Mouse (Mus musculus) heart, embryonic 11.5 days (tissue): ENCODE data around the gene Twist1. TPM values are rescaled to one million over a fixed set of nuclear protein-coding genes. Genes with fewer than 3 reads are reported as not detected.

Source experiments
- ATAC-seq: fragments of 200-750 bp; cut with Nextera tagmentation; replicated peaks from 2 replicates; pipeline ENCODE4 v1.8.0; 2017; ENCODE audit warnings: moderate library complexity; ENCODE audit not compliant: insufficient number of reproducible peaks, low FRiP score, low TSS enrichment
- H3K27ac ChIP-seq: fragments of 300-500 bp; sonication (generic); 2 replicates; pipeline ENCODE4 v1.5.1; 2014; ENCODE audit warnings: mild to moderate bottlenecking, low read depth, low read length
- H3K27me3 ChIP-seq: fragments of 300-500 bp; sonication (generic); 2 replicates; pipeline ENCODE4 v1.6.1; 2014; ENCODE audit warnings: mild to moderate bottlenecking, low read length, mixed read lengths; ENCODE audit not compliant: control insufficient read depth, insufficient read depth
- H3K36me3 ChIP-seq: fragments of 300-500 bp; sonication (generic); 2 replicates; pipeline ENCODE4 v1.6.1; 2014; ENCODE audit warnings: mild to moderate bottlenecking, low read length, moderate library complexity, mixed read lengths; ENCODE audit not compliant: control insufficient read depth, insufficient read depth
- H3K4me1 ChIP-seq: fragments of 300-500 bp; sonication (generic); 2 replicates; pipeline ENCODE4 v1.6.1; 2014; ENCODE audit warnings: low read length; ENCODE audit not compliant: control insufficient read depth, insufficient read depth
- H3K4me2 ChIP-seq: fragments of 300-500 bp; sonication (generic); 2 replicates; pipeline ENCODE4 v1.6.1; 2014; ENCODE audit warnings: mild to moderate bottlenecking, moderate library complexity
- H3K4me3 ChIP-seq: fragments of 300-500 bp; sonication (generic); 2 replicates; pipeline ENCODE4 v1.5.1; 2014; ENCODE audit warnings: low read depth, low read length
- H3K9ac ChIP-seq: fragments of 300-500 bp; sonication (generic); 2 replicates; pipeline ENCODE4 v1.6.1; 2014; ENCODE audit warnings: mild to moderate bottlenecking, low read depth, low read length, moderate library complexity
- H3K9me3 ChIP-seq: fragments of 300-500 bp; sonication (generic); replicated peaks from 2 replicates; pipeline ENCODE4 v1.6.1; 2016; ENCODE audit warnings: low read length; ENCODE audit not compliant: control insufficient read depth
- WGBS: fragments of 180-500 bp; shearing (Covaris S2); extraction: QIAGEN DNeasy Blood & Tissue Kit; methylation state at CpG from one replicate; pipeline ENCODE4 v1.1.7; 2014; ENCODE audit not compliant: insufficient replicate concordance; 5-methylcytosine and 5-hydroxymethylcytosine counted together
- polyA plus RNA-seq: library from polyadenylated mRNA; unstranded; fragments of >200 nt; fragmentation: Nextera tagmentation; extraction: Ambion mirVana; gene quantifications from 2 replicates; pipeline ENCODE4 v1.2.1, GENCODE M21; 2014

Twist1 gene
- polyA plus RNA-seq, 1 experiment from 2014 or later, result 13.2 TPM

- under 1% methylated on average over 40 of the region's 43 CpGs for WGBS
- peaks cover 9% of the 10 kb centered on the region for H3K4me1 ChIP-seq
- no peaks in the 10 kb centered on the region for H3K36me3 ChIP-seq
- H3K4me3 ChIP-seq, result peak overlapping the region; percentile 78
- peak overlapping the region; percentile 52 for H3K27ac ChIP-seq
- no peaks in the 10 kb centered on the region for H3K9me3 ChIP-seq
- no peak; the same call in 1 of the 2 replicates for ATAC-seq
- peak overlapping the region; percentile 59 for H3K9ac ChIP-seq
- peak overlapping the region; percentile 84 for H3K4me2 ChIP-seq
- peaks cover 41% of the 10 kb centered on the region for H3K27me3 ChIP-seq
Measured at GRCm38 (mm10) chr12:33956576-33957399, 683 bp upstream of the Twist1 start.

- under 1% methylated on average over 45 of the region's 56 CpGs for WGBS
- 0 out of 2 replicates have a peak, but pooled peaks have one; percentile 36 for ATAC-seq
- Histone ChIP-seq H3K36me3 (no peaks in the 10 kb centered on the region), H3K9ac (peak overlapping the region; percentile 72), H3K27ac (peak overlapping the region; percentile 88), H3K4me2 (peak overlapping the region; percentile 84), H3K4me1 (peaks cover 9% of the 10 kb centered on the region), H3K9me3 (no peaks in the 10 kb centered on the region), H3K27me3 (peaks cover 54% of the 10 kb centered on the region), H3K4me3 (peak overlapping the region; percentile 78)
Measured at GRCm38 (mm10) chr12:33958241-33959194, 1.0 kb downstream of the Twist1 start.

- H3K4me1 ChIP-seq, result peaks cover 9% of the 10 kb centered on the region
- no peak for ATAC-seq
- H3K36me3 ChIP-seq, result no peaks in the 10 kb centered on the region
- H3K9me3 ChIP-seq, result no peaks in the 10 kb centered on the region
- peaks cover 57% of the 10 kb centered on the region for H3K27me3 ChIP-seq
- H3K9ac ChIP-seq, result peak overlapping the region; percentile 72
- WGBS, result 8% methylated on average over 6 of the region's 6 CpGs
- H3K4me3 ChIP-seq, result peak overlapping the region; percentile 78
- peak overlapping the region; percentile 88; the same call in 1 of the 2 replicates for H3K27ac ChIP-seq
- H3K4me2 ChIP-seq, result peak overlapping the region; percentile 84
Measured at GRCm38 (mm10) chr12:33959206-33959605, 1.7 kb downstream of the Twist1 start.

GRCm38 (mm10) chr12:33959846-33960245 lies 2.4 kb downstream of the Twist1 start:
- 33% methylated on average over 3 of the region's 3 CpGs for WGBS
- Histone ChIP-seq H3K27me3 (peaks cover 61% of the 10 kb centered on the region), H3K4me1 (peaks cover 9% of the 10 kb centered on the region), H3K36me3 (no peaks in the 10 kb centered on the region), H3K9me3 (no peaks in the 10 kb centered on the region), H3K4me3 (peak overlapping the region; percentile 32), H3K4me2 (peak overlapping the region; percentile 45), H3K27ac (no peak overlapping the region), H3K9ac (no peak overlapping the region)
- ATAC-seq, result no peak

GRCm38 (mm10) chr12:33961013-33961412 lies 3.5 kb downstream of the Twist1 start:
- no peak for ATAC-seq
- H3K4me3 ChIP-seq, result peak overlapping the region; percentile 21; the same call in 1 of the 2 replicates
- 31% methylated on average over 5 of the region's 5 CpGs for WGBS
- H3K27me3 ChIP-seq, result peaks cover 62% of the 10 kb centered on the region
- no peak overlapping the region for H3K27ac ChIP-seq
- peak overlapping the region; percentile 37 for H3K4me2 ChIP-seq
- peaks cover 5% of the 10 kb centered on the region for H3K4me1 ChIP-seq
- H3K36me3 ChIP-seq, result no peaks in the 10 kb centered on the region
- H3K9ac ChIP-seq, result 0 out of 2 replicates have a peak overlapping the region, but pooled peaks have one; percentile 34
- no peaks in the 10 kb centered on the region for H3K9me3 ChIP-seq

- Histone ChIP-seq H3K9ac (no peak overlapping the region), H3K27me3 (peaks cover 53% of the 10 kb centered on the region), H3K4me1 (peaks cover 9% of the 10 kb centered on the region), H3K4me2 (peak overlapping the region; percentile 36), H3K36me3 (no peaks in the 10 kb centered on the region), H3K4me3 (peak overlapping the region; percentile 3; the same call in 1 of the 2 replicates), H3K9me3 (no peaks in the 10 kb centered on the region), H3K27ac (0 out of 2 replicates have a peak overlapping the region, but pooled peaks have one; percentile 12)
- no peak for ATAC-seq
- 16% methylated on average over 17 of the region's 17 CpGs for WGBS
Measured at GRCm38 (mm10) chr12:33962118-33962772, 4.8 kb downstream of the Twist1 start.

GRCm38 (mm10) chr12:33962773-33963130 lies 5.3 kb downstream of the Twist1 start:
- H3K36me3 ChIP-seq, result no peaks in the 10 kb centered on the region
- H3K4me1 ChIP-seq, result peaks cover 12% of the 10 kb centered on the region
- no peak overlapping the region for H3K4me3 ChIP-seq
- peak overlapping the region; percentile 36 for H3K4me2 ChIP-seq
- no peak for ATAC-seq
- H3K27me3 ChIP-seq, result peaks cover 55% of the 10 kb centered on the region
- 32% methylated on average over 9 of the region's 9 CpGs for WGBS
- H3K27ac ChIP-seq, result no peak overlapping the region
- H3K9ac ChIP-seq, result no peak overlapping the region
- H3K9me3 ChIP-seq, result no peaks in the 10 kb centered on the region
